Comparison of ENCODE assay signal across 8 mouse cellular contexts in genomic region chr3:131919476-131919875, GRCm38 (mm10).
DNase-seq lines count a peak whose midpoint lies in the region; ATAC-seq and TF ChIP-seq lines count a peak whose summit lies in the region.
"Had no signal": no experiment of that assay in that cellular context is flagged by ENCODE, and none has a peak within 500 bp of the region (broad histone marks: within the 10 kb centered on the region; RNA-seq: fewer than 3 reads in every experiment).

No protein-coding gene starts in this region.

- WGBS in midbrain, embryonic 16.5 days: 70% methylated on average over 12 of the region's 12 CpGs
- 73% methylated on average over 12 of the region's 12 CpGs for WGBS in midbrain, embryonic 14.5 days

- no peaks in the 10 kb centered on the region for H3K4me1 ChIP-seq in midbrain, embryonic 16.5 days (ENCODE audit: control insufficient read depth, insufficient read depth, low read length)
- no peaks in the 10 kb centered on the region for H3K4me1 ChIP-seq in midbrain, embryonic 14.5 days (ENCODE audit: control insufficient read depth, insufficient read depth, low read length)
- H3K4me1 ChIP-seq: lung, embryonic 15.5 days had no signal

- no peaks in the 10 kb centered on the region for H3K36me3 ChIP-seq in midbrain, embryonic 16.5 days (ENCODE audit: control insufficient read depth, insufficient read depth, low read length)
- H3K36me3 ChIP-seq in midbrain, embryonic 14.5 days (ENCODE audit: control insufficient read depth, insufficient read depth, low read length): no peaks in the 10 kb centered on the region
- H3K36me3 ChIP-seq: lung, embryonic 15.5 days had no signal

- H3K4me2 ChIP-seq in midbrain, embryonic 16.5 days (ENCODE audit: low read length): no peak overlapping the region
- H3K4me2 ChIP-seq in midbrain, embryonic 14.5 days (ENCODE audit: low read length): no peak overlapping the region
- H3K4me2 ChIP-seq: lung, embryonic 15.5 days had no signal

- intact Hi-C loops in left cerebral cortex, adult 2 months (cut with DNase I): no loop called here

- no peak overlapping the region for H3K27ac ChIP-seq in midbrain, embryonic 16.5 days (ENCODE audit: low read length)
- H3K27ac ChIP-seq in midbrain, embryonic 14.5 days (replicated peaks; ENCODE audit: low read depth, low read length): no peak overlapping the region
- H3K27ac ChIP-seq in left cerebral cortex, adult 2 months: no peak overlapping the region
- H3K27ac ChIP-seq: lung, embryonic 15.5 days had no signal

- H3K9ac ChIP-seq in midbrain, embryonic 16.5 days (ENCODE audit: low read depth, low read length): no peak overlapping the region
- H3K9ac ChIP-seq in midbrain, embryonic 14.5 days (replicated peaks; ENCODE audit: low read length): no peak overlapping the region
- H3K9ac ChIP-seq: lung, embryonic 15.5 days had no signal

- no peaks in the 10 kb centered on the region for H3K9me3 ChIP-seq in midbrain, embryonic 16.5 days (replicated peaks; ENCODE audit: control insufficient read depth, low read length, poor library complexity, severe bottlenecking)
- H3K9me3 ChIP-seq in midbrain, embryonic 14.5 days (ENCODE audit: control insufficient read depth, low read length): peaks cover 4% of the 10 kb centered on the region; the same call in 1 of the 2 replicates
- H3K9me3 ChIP-seq: lung, embryonic 15.5 days had no signal

- ATAC-seq in midbrain, embryonic 16.5 days: peak; percentile 73
- ATAC-seq in midbrain, embryonic 14.5 days (ENCODE audit: low FRiP score, low TSS enrichment): no peak

- H3K4me3 ChIP-seq in midbrain, embryonic 16.5 days (ENCODE audit: low read depth, low read length): no peak overlapping the region
- no peak overlapping the region for H3K4me3 ChIP-seq in midbrain, embryonic 14.5 days (replicated peaks; ENCODE audit: low read depth, low read length)
- H3K4me3 ChIP-seq in left cerebral cortex, adult 2 months: no peak overlapping the region
- H3K4me3 ChIP-seq: lung, embryonic 15.5 days had no signal

- H3K27me3 ChIP-seq in midbrain, embryonic 16.5 days (ENCODE audit: control insufficient read depth, insufficient read depth, low read depth, low read length): no peaks in the 10 kb centered on the region
- H3K27me3 ChIP-seq in midbrain, embryonic 14.5 days (ENCODE audit: control insufficient read depth, insufficient read depth, low read length): no peaks in the 10 kb centered on the region
- H3K27me3 ChIP-seq: lung, embryonic 15.5 days had no signal

- TF ChIP-seq CTCF in left cerebral cortex, adult 2 months (IDR thresholded peaks at IDR 0.05): no peak

- DNase-seq in midbrain, embryonic 14.5 days: no peak
- peak; percentile 48 to 66 for DNase-seq in frontal cortex, postnatal 10 days (ENCODE audit: low spot score in 2 of 2)
- peak; percentile 13 to 45 for DNase-seq in left cerebral cortex, adult 2 months (ENCODE audit: extremely low spot score in 1 of 2, low spot score in 2 of 2)
- peak; percentile 25 for DNase-seq in right cerebral cortex, postnatal 25 days
- DNase-seq in MN1 (ENCODE audit: low spot score): no peak
- no peak for DNase-seq in lung, adult 18-20 months

Comparison
In these comparisons a context has a peak if more than half of its experiments do, and no peak if none do; other contexts are left out.
1. DNase-seq: peak in frontal cortex, postnatal 10 days (2 of 2), left cerebral cortex, adult 2 months (2 of 2) and right cerebral cortex, postnatal 25 days (single experiment); none in midbrain, embryonic 14.5 days (single experiment), MN1 (single experiment) and lung, adult 18-20 months (0 of 2).